Comparison of ENCODE assay signal across 8 mouse cellular contexts in genomic region chr2:71211096-71211495, GRCm38 (mm10). TPM values are rescaled to one million over a fixed set of nuclear protein-coding genes. Genes with fewer than 3 reads are reported as not detected.
DNase-seq lines count a peak whose midpoint lies in the region; ATAC-seq lines count a peak whose summit lies in the region.

No protein-coding gene starts in this region.

- peaks cover 13% of the 10 kb centered on the region for H3K4me1 ChIP-seq in hindbrain, embryonic 14.5 days (replicated peaks; ENCODE audit: control insufficient read depth, insufficient read depth, low read length)
- peaks cover 9% of the 10 kb centered on the region for H3K4me1 ChIP-seq in midbrain, embryonic 14.5 days (ENCODE audit: control insufficient read depth, insufficient read depth, low read length)

- no peaks in the 10 kb centered on the region for H3K9me3 ChIP-seq in hindbrain, embryonic 14.5 days (ENCODE audit: control insufficient read depth, low read length)
- H3K9me3 ChIP-seq in midbrain, embryonic 14.5 days (ENCODE audit: control insufficient read depth, low read length): no peaks in the 10 kb centered on the region

- no peak overlapping the region for H3K4me3 ChIP-seq in hindbrain, embryonic 14.5 days (replicated peaks; ENCODE audit: low read length)
- no peak overlapping the region for H3K4me3 ChIP-seq in midbrain, embryonic 14.5 days (replicated peaks; ENCODE audit: low read depth, low read length)

- peak; percentile 39 for DNase-seq in cerebellum, adult 9-11 months
- no peak for DNase-seq in cerebellum, postnatal 14 days
- peak; percentile 15 for DNase-seq in layer of hippocampus, adult 9-11 months
- DNase-seq in layer of hippocampus, adult 18-20 months (ENCODE audit: low spot score in 2 of 2): no peak
- no peak for DNase-seq in hindbrain, embryonic 14.5 days (ENCODE audit: low spot score)
- no peak for DNase-seq in midbrain, embryonic 14.5 days
- no peak for DNase-seq in urinary bladder, postnatal 36 days (ENCODE audit: low spot score in 2 of 2)
- no peak for DNase-seq in embryo, embryonic 10 days (ENCODE audit: low spot score)

- 91% methylated on average over 2 of the region's 2 CpGs for WGBS in hindbrain, embryonic 14.5 days
- 91% methylated on average over 2 of the region's 2 CpGs for WGBS in midbrain, embryonic 14.5 days

- no peak overlapping the region for H3K9ac ChIP-seq in hindbrain, embryonic 14.5 days
- no peak overlapping the region for H3K9ac ChIP-seq in midbrain, embryonic 14.5 days (replicated peaks; ENCODE audit: low read length)

- H3K4me2 ChIP-seq in hindbrain, embryonic 14.5 days (replicated peaks): no peak overlapping the region
- H3K4me2 ChIP-seq in midbrain, embryonic 14.5 days (ENCODE audit: low read length): no peak overlapping the region

- 0 out of 2 replicates have a peak, but pooled peaks have one; percentile 16 for ATAC-seq in hindbrain, embryonic 14.5 days (ENCODE audit: low FRiP score)
- peak; percentile 22; the same call in 1 of the 2 replicates for ATAC-seq in midbrain, embryonic 14.5 days (ENCODE audit: low FRiP score, low TSS enrichment)

- peaks cover 11% of the 10 kb centered on the region for H3K36me3 ChIP-seq in hindbrain, embryonic 14.5 days (replicated peaks; ENCODE audit: control insufficient read depth, insufficient read depth)
- peaks cover 13% of the 10 kb centered on the region for H3K36me3 ChIP-seq in midbrain, embryonic 14.5 days (ENCODE audit: control insufficient read depth, insufficient read depth, low read length)

- H3K27ac ChIP-seq in hindbrain, embryonic 14.5 days: no peak overlapping the region
- no peak overlapping the region for H3K27ac ChIP-seq in midbrain, embryonic 14.5 days (replicated peaks; ENCODE audit: low read depth, low read length)

- no peaks in the 10 kb centered on the region for H3K27me3 ChIP-seq in hindbrain, embryonic 14.5 days (ENCODE audit: control insufficient read depth, insufficient read depth, low read length)
- no peaks in the 10 kb centered on the region for H3K27me3 ChIP-seq in midbrain, embryonic 14.5 days (ENCODE audit: control insufficient read depth, insufficient read depth, low read length)

RNA-seq across cellular contexts. Expression of gene Dync1i2, which starts 0.4 kb away (rescaled TPM):
- 100 to 1,000 TPM; 123 to 131 TPM for total RNA-seq in layer of hippocampus, adult 18-20 months (2021)
- polyA plus RNA-seq in hindbrain, embryonic 14.5 days (2014; fragmentation: Nextera tagmentation; extraction: Ambion mirVana): 224 and 227 TPM in 2 replicates
- 184 and 231 TPM in 2 replicates for polyA plus RNA-seq in midbrain, embryonic 14.5 days (2014; fragmentation: Nextera tagmentation; extraction: Ambion mirVana)

Comparison
In these comparisons a context has a peak if more than half of its experiments do, and no peak if none do; other contexts are left out.
1. DNase-seq: peak in cerebellum, adult 9-11 months (single experiment) and layer of hippocampus, adult 9-11 months (single experiment); none in cerebellum, postnatal 14 days (0 of 2), layer of hippocampus, adult 18-20 months (0 of 2), hindbrain, embryonic 14.5 days (single experiment), midbrain, embryonic 14.5 days (single experiment), urinary bladder, postnatal 36 days (0 of 2) and embryo, embryonic 10 days (single experiment).